Mouse (Mus musculus): ENCODE results near the gene Rab40b. TPM values are rescaled to one million over a fixed set of nuclear protein-coding genes. Genes with fewer than 3 reads are reported as not detected.
"Not testable (repeated sequence)": the region's sequence is repeated elsewhere in the genome, so short reads cannot be mapped to it uniquely, and the experiment has no call there.

Gene Rab40b
- polyA plus RNA-seq, 1 experiment, result not detected

- H3K27ac ChIP-seq (ENCODE audit: insufficient read depth, low read depth, low read length), result no peak overlapping the region
- no peak overlapping the region for H3K4me3 ChIP-seq (ENCODE audit: insufficient read depth, low read depth, low read length)
- WGBS, result 36% methylated on average over 6 of the region's 6 CpGs
- peaks cover 13% of the 10 kb centered on the region for H3K4me1 ChIP-seq (ENCODE audit: control insufficient read depth, insufficient read depth, low read length)
- no peak for TF ChIP-seq POLR2A (IDR thresholded peaks at IDR 0.05; ENCODE audit: insufficient read depth, low read depth, low read length)
- no peak for TF ChIP-seq CTCF (IDR thresholded peaks at IDR 0.05; ENCODE audit: insufficient read depth, low read depth, low read length)
Observed at GRCm38 (mm10) chr11:121373305-121373704, 14.7 kb downstream of the Rab40b start.

GRCm38 (mm10) chr11:121370337-121370994 lies 17.6 kb downstream of the Rab40b start:
- WGBS, result 76% methylated on average over 6 of the region's 6 CpGs
- Histone ChIP-seq H3K27ac (ENCODE audit: insufficient read depth, low read depth, low read length) (no peak overlapping the region), H3K4me3 (ENCODE audit: insufficient read depth, low read depth, low read length) (no peak overlapping the region), H3K4me1 (ENCODE audit: control insufficient read depth, insufficient read depth, low read length) (peaks cover 10% of the 10 kb centered on the region)
- TF ChIP-seq POLR2A (IDR thresholded peaks at IDR 0.05; ENCODE audit: insufficient read depth, low read depth, low read length) (no peak), CTCF (IDR thresholded peaks at IDR 0.05; ENCODE audit: insufficient read depth, low read depth, low read length) (no peak)

- TF ChIP-seq POLR2A (IDR thresholded peaks at IDR 0.05; ENCODE audit: insufficient read depth, low read depth, low read length) (no peak), CTCF (IDR thresholded peaks at IDR 0.05; ENCODE audit: insufficient read depth, low read depth, low read length) (no peak)
- 63% methylated on average over 6 of the region's 6 CpGs for WGBS
- Histone ChIP-seq H3K27ac (ENCODE audit: insufficient read depth, low read depth, low read length) (no peak overlapping the region), H3K4me1 (ENCODE audit: control insufficient read depth, insufficient read depth, low read length) (peaks cover 7% of the 10 kb centered on the region), H3K4me3 (ENCODE audit: insufficient read depth, low read depth, low read length) (no peak overlapping the region)
Observed at GRCm38 (mm10) chr11:121369622-121370021, 18.4 kb downstream of the Rab40b start.

- no peak overlapping the region for H3K27ac ChIP-seq (ENCODE audit: insufficient read depth, low read depth, low read length)
- H3K4me3 ChIP-seq (ENCODE audit: insufficient read depth, low read depth, low read length), result no peak overlapping the region
- 57% methylated on average over 1 of the region's 1 CpGs for WGBS
- H3K4me1 ChIP-seq (ENCODE audit: control insufficient read depth, insufficient read depth, low read length), result peaks cover 7% of the 10 kb centered on the region
- TF ChIP-seq POLR2A (IDR thresholded peaks at IDR 0.05; ENCODE audit: insufficient read depth, low read depth, low read length) (no peak), CTCF (IDR thresholded peaks at IDR 0.05; ENCODE audit: insufficient read depth, low read depth, low read length) (no peak)
Observed at GRCm38 (mm10) chr11:121368731-121369130, 19.3 kb downstream of the Rab40b start.

- no peak for TF ChIP-seq CTCF (IDR thresholded peaks at IDR 0.05; ENCODE audit: insufficient read depth, low read depth, low read length)
- no peak for TF ChIP-seq POLR2A (IDR thresholded peaks at IDR 0.05; ENCODE audit: insufficient read depth, low read depth, low read length)
- no peak overlapping the region for H3K27ac ChIP-seq (ENCODE audit: insufficient read depth, low read depth, low read length)
- H3K4me1 ChIP-seq (ENCODE audit: control insufficient read depth, insufficient read depth, low read length), result peaks cover 2% of the 10 kb centered on the region; the same call in 1 of the 2 replicates
- WGBS, result 62% methylated on average over 5 of the region's 5 CpGs
- no peak overlapping the region for H3K4me3 ChIP-seq (ENCODE audit: insufficient read depth, low read depth, low read length)
Observed at GRCm38 (mm10) chr11:121367170-121367707, 20.8 kb downstream of the Rab40b start.

- 32% methylated on average over 5 of the region's 5 CpGs for WGBS
Observed at GRCm38 (mm10) chr11:121362212-121362611, 25.8 kb downstream of the Rab40b start.

GRCm38 (mm10) chr11:121354091-121354707 lies 33.9 kb downstream of the Rab40b start, which contains the start of gene Wdr45b:
Gene Wdr45b (minus strand): TSS chr11:121354445.
- Histone ChIP-seq H3K4me1 (ENCODE audit: control insufficient read depth, insufficient read depth, low read length) (peaks cover 2% of the 10 kb centered on the region; the same call in 1 of the 2 replicates), H3K4me3 (ENCODE audit: insufficient read depth, low read depth, low read length) (peak within 1 kb of the TSS; percentile 89), H3K27ac (ENCODE audit: insufficient read depth, low read depth, low read length) (peak within 1 kb of the TSS; percentile 84)
- TF ChIP-seq CTCF (IDR thresholded peaks at IDR 0.05; ENCODE audit: insufficient read depth, low read depth, low read length), result 0 out of 2 replicates have a peak, but pooled peaks have one; percentile 5
- TF ChIP-seq POLR2A (IDR thresholded peaks at IDR 0.05; ENCODE audit: insufficient read depth, low read depth, low read length), result peak; percentile 74
- under 1% methylated on average over 69 of the region's 69 CpGs for WGBS

More at GRCm38 (mm10) chr11:121362212-121362611, 25.8 kb downstream of the Rab40b start:
- TF ChIP-seq POLR2A (IDR thresholded peaks at IDR 0.05; ENCODE audit: insufficient read depth, low read depth, low read length) (no peak), CTCF (IDR thresholded peaks at IDR 0.05; ENCODE audit: insufficient read depth, low read depth, low read length) (0 out of 2 replicates have a peak, but pooled peaks have one; percentile 13)
- Histone ChIP-seq H3K27ac (ENCODE audit: insufficient read depth, low read depth, low read length) (no peak overlapping the region), H3K4me3 (ENCODE audit: insufficient read depth, low read depth, low read length) (no peak overlapping the region), H3K4me1 (ENCODE audit: control insufficient read depth, insufficient read depth, low read length) (peaks cover 2% of the 10 kb centered on the region; the same call in 1 of the 2 replicates)

- H3K4me3 ChIP-seq (ENCODE audit: insufficient read depth, low read depth, low read length), result peak overlapping the region; percentile 89
- peaks cover 2% of the 10 kb centered on the region; the same call in 1 of the 2 replicates for H3K4me1 ChIP-seq (ENCODE audit: control insufficient read depth, insufficient read depth, low read length)
Observed at GRCm38 (mm10) chr11:121353326-121354090, 34.5 kb downstream of the Rab40b start.

GRCm38 (mm10) chr11:121348727-121349126 lies 39.3 kb downstream of the Rab40b start:
- H3K4me1 ChIP-seq (ENCODE audit: control insufficient read depth, insufficient read depth, low read length); H3K4me3 ChIP-seq (ENCODE audit: insufficient read depth, low read depth, low read length); H3K27ac ChIP-seq (ENCODE audit: insufficient read depth, low read depth, low read length): not testable (repeated sequence)
- 88% methylated on average over 3 of the region's 3 CpGs for WGBS

More at GRCm38 (mm10) chr11:121353326-121354090, 34.5 kb downstream of the Rab40b start:
- TF ChIP-seq CTCF (IDR thresholded peaks at IDR 0.05; ENCODE audit: insufficient read depth, low read depth, low read length) (no peak), POLR2A (IDR thresholded peaks at IDR 0.05; ENCODE audit: insufficient read depth, low read depth, low read length) (no peak)
- H3K27ac ChIP-seq (ENCODE audit: insufficient read depth, low read depth, low read length), result peak overlapping the region; percentile 84
- whole genome bisulfite sequencing, result 2% methylated on average over 41 of the region's 41 CpGs
